ENCODE assay signal across 9 mouse cellular contexts in genomic region chr10:68090197-68090535, GRCm38 (mm10).
DNase-seq lines count a peak whose midpoint lies in the region; TF ChIP-seq lines count a peak whose summit lies in the region.
"Had no signal": no experiment of that assay in that cellular context is flagged by ENCODE, and none has a peak within 500 bp of the region (broad histone marks: within the 10 kb centered on the region; RNA-seq: fewer than 3 reads in every experiment).

No protein-coding gene starts in this region.

- intact Hi-C loops in left cerebral cortex, postnatal 4 days (cut with DNase I), result no loop called here
- intact Hi-C loops in left cerebral cortex, adult 2 months (cut with DNase I), result no loop called here
- intact Hi-C loops in heart, postnatal 36 days (cut with DNase I), result loop anchor here (1.0 to 2.0 kb wide), 2 partner anchors 38 to 47 kb away; no protein-coding TSS in a partner anchor

- peak; percentile 31 for DNase-seq in left cerebral cortex, postnatal 4 days
- DNase-seq in left cerebral cortex, adult 2 months (ENCODE audit: extremely low spot score in 1 of 2, low spot score in 2 of 2), result no peak
- peak; percentile 64 for DNase-seq in cerebellum, postnatal 10 days
- peak; percentile 87 to 90 for DNase-seq in heart, postnatal 36 days
- peak; percentile 90 for DNase-seq in lung, postnatal 25 days (ENCODE audit: low spot score)
- DNase-seq in thymus, postnatal 4 days, result no peak
- DNase-seq in neural tube, embryonic 10.5 days (ENCODE audit: extremely low spot score, low spot score), result no peak
- DNase-seq in spleen, adult 12 weeks (ENCODE audit: low spot score), result no peak

- no peak for TF ChIP-seq CTCF in left cerebral cortex, adult 2 months (IDR thresholded peaks at IDR 0.05)

- no peak overlapping the region for H3K27ac ChIP-seq in left cerebral cortex, adult 2 months
- H3K27ac ChIP-seq: neural tube, embryonic 13.5 days had no signal

- H3K4me3 ChIP-seq in left cerebral cortex, adult 2 months, result no peak overlapping the region
- H3K4me3 ChIP-seq: neural tube, embryonic 13.5 days had no signal

Comparison
In these comparisons a context has a peak if more than half of its experiments do, and no peak if none do; other contexts are left out.
1. DNase-seq: peak in left cerebral cortex, postnatal 4 days (single experiment), cerebellum, postnatal 10 days (2 of 2), heart, postnatal 36 days (2 of 2) and lung, postnatal 25 days (single experiment); none in left cerebral cortex, adult 2 months (0 of 2), thymus, postnatal 4 days (single experiment), neural tube, embryonic 10.5 days (single experiment) and spleen, adult 12 weeks (single experiment).